Mouse (Mus musculus): Measurements from ENCODE around the gene Plppr3. TPM values are rescaled to one million over a fixed set of nuclear protein-coding genes. Genes with fewer than 3 reads are reported as not detected.
A peak's percentile ranks its signal among the peaks of the same experiment; 100 is the strongest.
"Not testable (repeated sequence)": the region's sequence is repeated elsewhere in the genome, so short reads cannot be mapped to it uniquely, and the experiment has no call there.

Plppr3 gene
- total RNA-seq, 1 experiment, result 3.7 TPM

- TF ChIP-seq CHD2 (IDR thresholded peaks at IDR 0.05; ENCODE audit: low read depth, low read length), result no peak
- TF ChIP-seq ZC3H11A (IDR thresholded peaks at IDR 0.05; ENCODE audit: borderline replicate concordance, low read depth, low read length), result no peak
- no peak for TF ChIP-seq HCFC1 (IDR thresholded peaks at IDR 0.05; ENCODE audit: borderline replicate concordance, insufficient read depth, low read length)
- no peak for TF ChIP-seq ZNF384 (IDR thresholded peaks at IDR 0.05; ENCODE audit: low read depth, low read length)
- Histone ChIP-seq H3K4me1 (ENCODE audit: control insufficient read depth in 2 of 2, insufficient read depth in 2 of 2, low read length in 2 of 2, poor library complexity in 1 of 2) (peaks cover 1 to 14% of the 10 kb centered on the region in 2 experiments; a peak in 1 of 4 replicates), H3K9me3 (ENCODE audit: control insufficient read depth, insufficient read depth, low read depth, low read length) (no peaks in the 10 kb centered on the region), H3K9ac (ENCODE audit: insufficient read depth, low read depth, low read length, poor library complexity, severe bottlenecking) (no peak overlapping the region), H3K4me3 (ENCODE audit: insufficient read depth in 1 of 2, low read depth in 1 of 2, low read length in 2 of 2, poor library complexity in 1 of 2, severe bottlenecking in 1 of 2) (no peak overlapping the region), H3K36me3 (ENCODE audit: control insufficient read depth, insufficient read depth, low read length, poor library complexity, severe bottlenecking) (peaks cover 4% of the 10 kb centered on the region; the same call in 1 of the 2 replicates), H3K27ac (ENCODE audit: insufficient read depth, low read depth, low read length, poor library complexity, severe bottlenecking) (no peak overlapping the region)
- no peak for DNase-seq (ENCODE audit: low read depth, low spot score)
- in situ Hi-C loops (cut with MboI; ENCODE audit: low sequenced_read_pairs in 2 of 2, unreplicated experiment in 2 of 2), result no loop called here
Observed at GRCm38 (mm10) chr10:79896306-79896705, 21.9 kb upstream of the Plppr3 start.

- H3K4me1 ChIP-seq (ENCODE audit: control insufficient read depth in 2 of 2, insufficient read depth in 2 of 2, low read length in 2 of 2, poor library complexity in 1 of 2); H3K9me3 ChIP-seq (ENCODE audit: control insufficient read depth, insufficient read depth, low read depth, low read length); H3K27ac ChIP-seq (ENCODE audit: insufficient read depth, low read depth, low read length, poor library complexity, severe bottlenecking); H3K36me3 ChIP-seq (ENCODE audit: control insufficient read depth, insufficient read depth, low read length, poor library complexity, severe bottlenecking); H3K4me3 ChIP-seq (ENCODE audit: insufficient read depth in 1 of 2, low read depth in 1 of 2, low read length in 2 of 2, poor library complexity in 1 of 2, severe bottlenecking in 1 of 2); H3K9ac ChIP-seq (ENCODE audit: insufficient read depth, low read depth, low read length, poor library complexity, severe bottlenecking); in situ Hi-C loops (cut with MboI; ENCODE audit: low sequenced_read_pairs in 2 of 2, unreplicated experiment in 2 of 2): not testable (repeated sequence)
- DNase-seq (ENCODE audit: low read depth, low spot score), result peak; percentile 86
- TF ChIP-seq ZC3H11A (IDR thresholded peaks at IDR 0.05; ENCODE audit: borderline replicate concordance, low read depth, low read length) (peak; percentile 48; the same call in 1 of the 2 replicates), ZNF384 (IDR thresholded peaks at IDR 0.05; ENCODE audit: low read depth, low read length) (peak; percentile 22; the same call in 1 of the 2 replicates)
Observed at GRCm38 (mm10) chr10:79892451-79893118, 18.2 kb upstream of the Plppr3 start.

- H3K9me3 ChIP-seq (ENCODE audit: control insufficient read depth, insufficient read depth, low read depth, low read length), result no peaks in the 10 kb centered on the region
- in situ Hi-C loops (cut with MboI; ENCODE audit: low sequenced_read_pairs in 2 of 2, unreplicated experiment in 2 of 2), result no loop called here
- H3K9ac ChIP-seq (ENCODE audit: insufficient read depth, low read depth, low read length, poor library complexity, severe bottlenecking), result no peak within 1 kb of the TSS
- peaks cover 4% of the 10 kb centered on the region; the same call in 1 of the 2 replicates for H3K36me3 ChIP-seq (ENCODE audit: control insufficient read depth, insufficient read depth, low read length, poor library complexity, severe bottlenecking)
- no peak within 1 kb of the TSS for H3K27ac ChIP-seq (ENCODE audit: insufficient read depth, low read depth, low read length, poor library complexity, severe bottlenecking)
- TF ChIP-seq ZNF384 (IDR thresholded peaks at IDR 0.05; ENCODE audit: low read depth, low read length), result no peak
- no peak for TF ChIP-seq MAFK (IDR thresholded peaks at IDR 0.05; ENCODE audit: insufficient read depth, low read depth, low read length)
- TF ChIP-seq HCFC1 (IDR thresholded peaks at IDR 0.05; ENCODE audit: borderline replicate concordance, insufficient read depth, low read length), result no peak
- TF ChIP-seq ZC3H11A (IDR thresholded peaks at IDR 0.05; ENCODE audit: borderline replicate concordance, low read depth, low read length), result no peak
- TF ChIP-seq CHD2 (IDR thresholded peaks at IDR 0.05; ENCODE audit: low read depth, low read length), result no peak
- DNase-seq (ENCODE audit: low read depth, low spot score), result no peak
- no peaks in the 10 kb centered on the region; a peak in 1 of 4 replicates for H3K4me1 ChIP-seq (ENCODE audit: control insufficient read depth in 2 of 2, insufficient read depth in 2 of 2, low read length in 2 of 2, poor library complexity in 1 of 2)
- H3K4me3 ChIP-seq (ENCODE audit: insufficient read depth in 1 of 2, low read depth in 1 of 2, low read length in 2 of 2, poor library complexity in 1 of 2, severe bottlenecking in 1 of 2), result no peak within 1 kb of the TSS
Observed at GRCm38 (mm10) chr10:79890670-79891069, 16.2 kb upstream of the Plppr3 start, which contains the start of gene Cfd. Gene Cfd (plus strand): TSS chr10:79890853.

- in situ Hi-C loops (cut with MboI; ENCODE audit: low sequenced_read_pairs in 2 of 2, unreplicated experiment in 2 of 2), result no loop called here
- no peak overlapping the region for H3K9ac ChIP-seq (ENCODE audit: insufficient read depth, low read depth, low read length, poor library complexity, severe bottlenecking)
- no peaks in the 10 kb centered on the region for H3K36me3 ChIP-seq (ENCODE audit: control insufficient read depth, insufficient read depth, low read length, poor library complexity, severe bottlenecking)
- H3K4me3 ChIP-seq (ENCODE audit: insufficient read depth in 1 of 2, low read depth in 1 of 2, low read length in 2 of 2, poor library complexity in 1 of 2, severe bottlenecking in 1 of 2), result no peak overlapping the region
- TF ChIP-seq CHD2 (IDR thresholded peaks at IDR 0.05; ENCODE audit: low read depth, low read length) (no peak), ZC3H11A (IDR thresholded peaks at IDR 0.05; ENCODE audit: borderline replicate concordance, low read depth, low read length) (no peak), HCFC1 (IDR thresholded peaks at IDR 0.05; ENCODE audit: borderline replicate concordance, insufficient read depth, low read length) (no peak), MAFK (IDR thresholded peaks at IDR 0.05; ENCODE audit: insufficient read depth, low read depth, low read length) (no peak), ZNF384 (IDR thresholded peaks at IDR 0.05; ENCODE audit: low read depth, low read length) (no peak)
- no peaks in the 10 kb centered on the region for H3K9me3 ChIP-seq (ENCODE audit: control insufficient read depth, insufficient read depth, low read depth, low read length)
- DNase-seq (ENCODE audit: low read depth, low spot score), result no peak
- H3K27ac ChIP-seq (ENCODE audit: insufficient read depth, low read depth, low read length, poor library complexity, severe bottlenecking), result no peak overlapping the region
- H3K4me1 ChIP-seq (ENCODE audit: control insufficient read depth in 2 of 2, insufficient read depth in 2 of 2, low read length in 2 of 2, poor library complexity in 1 of 2), result no peaks in the 10 kb centered on the region; a peak in 1 of 4 replicates
Observed at GRCm38 (mm10) chr10:79889386-79889785, 15.0 kb upstream of the Plppr3 start.
